Mouse (Mus musculus) B cell, adult (primary cell): ENCODE data around the gene Cd300ld2. TPM values are rescaled to one million over a fixed set of nuclear protein-coding genes. Genes with fewer than 3 reads are reported as not detected.

Source experiments
- total RNA-seq: library from RNA; stranded (reverse); gene quantifications from 4 replicates; pipeline ENCODE4 v1.2.4, GENCODE M21; 2023; ENCODE audit not compliant: inconsistent age

The Cd300ld2 gene
- not detected in 4 replicates for total RNA-seq

DNA sequence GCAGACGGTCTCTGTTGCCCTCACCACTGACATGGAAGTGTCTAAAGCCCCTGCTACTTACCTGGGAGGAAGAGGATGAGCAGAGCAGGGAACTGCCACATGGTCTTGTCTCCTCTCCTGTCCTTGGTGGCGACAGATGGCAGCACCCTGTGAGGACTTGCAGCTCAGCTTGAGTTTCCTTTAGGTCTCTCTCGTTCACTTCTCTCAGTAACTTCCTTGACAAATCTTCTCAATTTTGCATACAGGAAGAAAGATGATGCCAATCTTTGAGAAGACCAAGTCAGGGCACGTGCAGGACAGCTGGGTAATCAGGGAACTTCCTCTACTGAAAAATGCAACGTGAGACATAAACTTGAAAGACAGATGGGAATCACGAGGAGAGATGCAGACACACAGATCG is at the start of gene Cd300ld2:
Cd300ld2 (minus strand) TSS at position 101 of the 400 bp plus-strand sequence.

DNA sequence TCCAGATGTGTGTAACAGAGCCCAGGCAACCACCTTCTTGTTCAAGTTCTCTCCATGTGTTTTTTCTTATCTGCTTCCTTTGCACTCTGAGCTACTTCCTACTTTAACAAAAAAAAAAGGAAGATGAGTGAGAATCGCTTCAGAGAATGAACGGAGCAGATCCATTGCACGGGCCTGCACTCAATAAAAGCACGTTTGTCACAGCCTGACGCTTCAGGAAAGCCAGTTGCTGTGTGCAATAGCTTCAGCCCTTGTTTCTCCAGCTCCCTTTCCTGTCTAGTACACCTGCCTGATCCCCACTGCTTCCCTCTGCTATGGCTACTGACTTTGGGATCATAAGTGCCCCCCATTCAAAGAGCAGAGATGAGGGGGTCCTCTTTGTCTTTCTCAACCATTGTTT is 46.1 kb upstream of the Cd300ld2 start, which contains the start of gene Cd300e:
Cd300e (minus strand) TSS at position 101 of the 400 bp plus-strand sequence.

GRCm38 (mm10) chr11:115048259-115048658 is 32.3 kb upstream of the Cd300ld2 start, which contains the start of gene Cd300ld3:
TSS of gene Cd300ld3 (minus strand) at chr11:115048409.

DNA sequence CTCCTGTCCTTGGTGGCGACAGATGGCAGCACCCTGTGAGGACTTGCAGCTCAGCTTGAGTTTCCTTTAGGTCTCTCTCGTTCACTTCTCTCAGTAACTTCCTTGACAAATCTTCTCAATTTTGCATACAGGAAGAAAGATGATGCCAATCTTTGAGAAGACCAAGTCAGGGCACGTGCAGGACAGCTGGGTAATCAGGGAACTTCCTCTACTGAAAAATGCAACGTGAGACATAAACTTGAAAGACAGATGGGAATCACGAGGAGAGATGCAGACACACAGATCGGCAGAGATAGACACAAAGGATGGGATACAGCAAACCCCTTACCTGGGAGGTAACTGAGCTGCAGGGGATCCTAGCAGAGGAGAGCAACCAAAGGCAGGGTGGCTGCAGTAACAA is 21.7 kb upstream of the Cd300ld2 start, which contains the start of gene Cd300ld5:
Cd300ld5 (minus strand) TSS at position 101 of the 400 bp plus-strand sequence.

GRCm38 (mm10) chr11:115026912-115027311 is 10.9 kb upstream of the Cd300ld2 start, which contains the start of gene Cd300ld4:
TSS of gene Cd300ld4 (minus strand) at chr11:115027012.

DNA sequence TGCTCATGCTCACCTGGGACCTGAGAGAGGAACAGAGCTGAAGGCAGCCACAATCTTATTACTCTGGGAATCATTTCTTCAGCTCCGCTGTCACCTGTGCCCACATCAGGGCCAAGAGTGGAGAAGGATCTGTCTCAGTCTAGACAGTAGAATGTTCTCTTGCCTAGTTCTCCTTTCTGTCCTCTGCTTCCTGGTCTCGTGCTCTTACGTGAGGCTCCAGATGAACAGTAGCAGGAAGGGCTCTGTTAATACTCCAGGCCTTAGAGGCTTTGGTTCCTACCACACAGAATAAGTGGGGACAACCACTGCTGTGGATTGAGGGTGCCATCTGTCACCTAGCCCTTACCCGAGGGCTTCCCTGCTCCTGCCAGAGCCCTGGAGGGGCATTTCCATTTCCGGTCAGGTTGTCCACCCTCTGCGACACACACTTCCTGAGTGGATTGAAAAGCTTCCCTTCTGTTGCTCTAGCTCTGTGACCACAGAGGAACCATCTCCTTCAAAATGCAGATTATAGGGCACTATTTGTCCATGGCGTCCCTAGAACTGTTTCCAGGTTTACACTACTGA is 14.4 kb downstream of the Cd300ld2 start, which contains the start of gene Cd300c2:
Cd300c2 (minus strand) TSS at position 407 of the 567 bp plus-strand sequence.

DNA sequence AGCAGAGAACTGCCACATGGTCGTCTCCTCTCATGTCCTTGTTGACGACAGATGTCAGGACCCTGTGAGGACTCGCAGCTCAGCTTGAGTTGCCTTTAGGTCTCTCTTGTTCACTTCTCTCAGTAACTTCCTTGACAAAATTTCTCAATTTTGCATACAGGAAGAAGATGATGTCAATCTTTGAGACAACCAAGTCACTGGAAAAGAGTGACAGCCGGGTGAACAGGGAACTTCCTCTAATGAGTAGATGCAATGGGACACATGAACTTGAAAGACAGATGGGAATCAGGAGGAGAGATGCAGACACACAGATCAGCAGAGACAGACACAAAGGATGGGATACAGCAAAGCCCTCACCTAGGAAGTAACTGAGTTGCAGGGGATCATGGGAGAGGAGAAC is 26.2 kb downstream of the Cd300ld2 start, which contains the start of gene Cd300ld:
Cd300ld (minus strand) TSS at position 130 of the 400 bp plus-strand sequence.

DNA sequence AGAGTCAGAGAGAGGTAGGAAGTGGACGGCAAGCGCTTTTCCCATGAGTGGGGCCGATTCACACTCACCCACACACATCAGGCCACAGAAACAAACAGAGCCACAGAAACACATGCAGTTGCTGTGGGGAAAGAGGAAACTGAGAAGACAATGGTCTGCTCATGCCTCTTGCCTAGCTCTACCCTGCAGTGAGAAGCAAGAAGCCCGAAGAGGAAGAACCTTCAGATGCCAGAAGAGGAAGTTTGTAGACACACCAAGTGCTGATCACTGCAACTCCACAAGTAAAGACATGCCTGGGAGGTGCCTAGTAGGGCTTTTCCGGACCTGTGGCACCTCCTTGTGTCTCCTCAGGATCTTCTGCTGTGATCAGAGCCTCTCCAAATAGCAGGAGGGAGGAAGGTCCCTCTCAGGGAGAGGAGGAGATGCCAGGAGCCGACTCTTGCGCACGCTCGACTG is 47.2 kb downstream of the Cd300ld2 start, which contains the start of gene Cd300c:
Cd300c (minus strand) TSS at position 406 of the 456 bp plus-strand sequence.

Other genes starting within 250 kb of the Cd300ld2 start
- not detected in 4 replicates for gene Btbd17, start 220.2 kb downstream of the Cd300ld2 start, total RNA-seq
- not detected in 4 replicates for gene Gpr142, start 217.3 kb downstream of the Cd300ld2 start, total RNA-seq
- gene Gprc5c, start 165.0 kb downstream of the Cd300ld2 start, total RNA-seq: 0.16 TPM in 1 of 4 replicates, not detected in the others
- 0.71 to 1.3 TPM (median 0.95 TPM) in 4 replicates for gene Cd300a, start 126.2 kb downstream of the Cd300ld2 start, total RNA-seq
- gene Cd300lb, start 81.8 kb downstream of the Cd300ld2 start, total RNA-seq: 0.26 to 1.3 TPM in 2 of 4 replicates, not detected in the others
- gene Cd300c, start 47.0 kb downstream of the Cd300ld2 start, total RNA-seq: not detected in 4 replicates
- 0.51 to 1.00 TPM (median 0.70 TPM) in 4 replicates for gene Cd300ld, start 26.3 kb downstream of the Cd300ld2 start, total RNA-seq
- gene Cd300c2, start 14.3 kb downstream of the Cd300ld2 start, total RNA-seq: 0.60 to 2.1 TPM (median 1.6 TPM) in 4 replicates
- gene Cd300ld4, start 10.8 kb upstream of the Cd300ld2 start, total RNA-seq: not detected in 4 replicates
- 0.90 to 1.1 TPM (median 0.95 TPM) in 4 replicates for gene Cd300ld5, start 21.6 kb upstream of the Cd300ld2 start, total RNA-seq
- 0.90 to 1.1 TPM (median 0.96 TPM) in 4 replicates for gene Cd300ld3, start 32.2 kb upstream of the Cd300ld2 start, total RNA-seq
- 0.39 to 1.3 TPM (median 1.2 TPM) in 4 replicates for gene Cd300e, start 46.0 kb upstream of the Cd300ld2 start, total RNA-seq
- 4.1 to 6.9 TPM (median 4.9 TPM) in 4 replicates for gene Rab37, start 75.2 kb upstream of the Cd300ld2 start, total RNA-seq
- 9.7 to 14.3 TPM (median 10.3 TPM) in 4 replicates for gene Cd300lf, start 117.8 kb upstream of the Cd300ld2 start, total RNA-seq
- gene Slc9a3r1, start 147.1 kb upstream of the Cd300ld2 start, total RNA-seq: 73.9 to 83.7 TPM (median 79.0 TPM) in 4 replicates
- gene Tmem104, start 171.3 kb upstream of the Cd300ld2 start, total RNA-seq: 14.8 to 19.6 TPM (median 16.6 TPM) in 4 replicates
- gene Nat9, start 171.7 kb upstream of the Cd300ld2 start, total RNA-seq: 15.6 to 30.2 TPM (median 19.0 TPM) in 4 replicates